Mouse (Mus musculus) lung, adult 2 months (tissue): ENCODE data around the gene Sema4d.

ENCODE experiments used
- CTCF ChIP-seq: fragments of 200-500 bp; IDR thresholded peaks from 2 replicates; pipeline ENCODE4 v1.5.1; 2011; ENCODE audit warnings: mild to moderate bottlenecking, low read length, control low read depth; ENCODE audit not compliant: insufficient read depth
- POLR2A ChIP-seq: fragments of 200-500 bp; IDR thresholded peaks from 2 replicates; pipeline ENCODE4 v1.6.1; 2011; ENCODE audit warnings: low read depth, mild to moderate bottlenecking, control low read depth, low read length, borderline replicate concordance; ENCODE audit errors: extremely low read depth

DNA sequence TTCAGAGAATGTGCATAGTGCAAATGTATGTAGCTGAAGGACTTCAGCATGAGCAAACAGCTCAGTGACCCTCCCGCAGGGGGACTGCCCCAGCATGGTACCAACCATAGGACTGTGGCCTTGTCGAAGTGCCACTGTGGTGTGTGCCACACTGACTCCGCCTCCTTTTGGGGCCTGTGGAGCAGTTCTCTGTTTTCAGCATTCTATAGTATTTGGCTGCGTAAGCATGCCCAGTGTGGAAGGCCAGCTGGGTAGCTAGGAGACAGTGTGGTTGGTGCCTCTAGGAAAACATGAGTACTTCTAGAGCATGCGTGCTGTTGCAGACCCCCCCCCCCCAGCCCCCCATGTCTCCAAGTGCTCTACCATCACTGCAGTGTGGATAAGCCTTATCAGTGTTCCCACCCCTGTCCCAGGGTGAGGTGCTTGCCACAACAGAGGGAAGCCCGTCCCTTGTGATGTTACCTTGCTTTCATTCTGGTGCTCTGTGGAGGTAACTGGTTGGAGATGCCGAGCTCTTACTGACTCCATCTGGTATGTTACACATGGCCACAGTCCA lies 115.8 kb downstream of the Sema4d start:
- no peak for TF ChIP-seq CTCF
- TF ChIP-seq POLR2A = no peak
